Mouse (Mus musculus): ENCODE results near the gene 9230104L09Rik.

The 9230104L09Rik gene

GRCm38 (mm10) chr2:148856630-148857400 is 8.0 kb downstream of the 9230104L09Rik start:
- no peak for DNase-seq (ENCODE audit: low spot score in 2 of 2)

- peak; percentile 67 to 75 for DNase-seq (ENCODE audit: low spot score in 2 of 2)
Measured at GRCm38 (mm10) chr2:148851116-148851906, 13.5 kb downstream of the 9230104L09Rik start.

- DNase-seq (ENCODE audit: low spot score in 2 of 2) = no peak
Measured at GRCm38 (mm10) chr2:148839224-148839623, 25.6 kb downstream of the 9230104L09Rik start.

GRCm38 (mm10) chr2:148838075-148838777 is 26.6 kb downstream of the 9230104L09Rik start:
- no peak for DNase-seq (ENCODE audit: low spot score in 2 of 2)

GRCm38 (mm10) chr2:148834912-148835311 is 29.9 kb downstream of the 9230104L09Rik start, which contains the start of gene Cst9:
Cst9 (plus strand) TSS chr2:148835147.
- DNase-seq (ENCODE audit: low spot score in 2 of 2) = no peak

- no peak for DNase-seq (ENCODE audit: low spot score in 2 of 2)
Measured at GRCm38 (mm10) chr2:148825986-148826385, 38.9 kb downstream of the 9230104L09Rik start.

GRCm38 (mm10) chr2:148819909-148820308 is 44.9 kb downstream of the 9230104L09Rik start, which contains the start of gene Cst13:
Cst13 (plus strand) TSS chr2:148820081.
- no peak for DNase-seq (ENCODE audit: low spot score in 2 of 2)

GRCm38 (mm10) chr2:148806696-148807095 is 58.1 kb downstream of the 9230104L09Rik start:
- DNase-seq (ENCODE audit: low spot score in 2 of 2) = no peak

- DNase-seq (ENCODE audit: low spot score in 2 of 2) = no peak
Measured at GRCm38 (mm10) chr2:148801491-148801921, 63.3 kb downstream of the 9230104L09Rik start.

GRCm38 (mm10) chr2:148798485-148798884 is 66.4 kb downstream of the 9230104L09Rik start, which contains the start of gene Cst8:
Cst8 (plus strand) TSS chr2:148798785.
- no peak for DNase-seq (ENCODE audit: low spot score in 2 of 2)

Data from right cerebral cortex, postnatal 36 days (tissue).